Mouse (Mus musculus) intestine, postnatal 0 days (tissue): ENCODE results near the gene Olfr1393. TPM values are rescaled to one million over a fixed set of nuclear protein-coding genes. Genes with fewer than 3 reads are reported as not detected.

Experiments
- ATAC-seq: fragments of 200-750 bp; cut with Nextera tagmentation; 2 replicates; pipeline ENCODE4 v1.8.0; 2017; ENCODE audit warnings: mild to moderate bottlenecking, moderate TSS enrichment, moderate library complexity
- H3K27ac ChIP-seq: fragments of 300-500 bp; sonication (generic); 2 replicates; pipeline ENCODE4 v1.5.1; 2014; ENCODE audit warnings: mild to moderate bottlenecking, low read depth, low read length, moderate library complexity
- H3K27me3 ChIP-seq: fragments of 300-500 bp; sonication (generic); replicated peaks from 2 replicates; pipeline ENCODE4 v1.6.1; 2014; ENCODE audit warnings: low read length, mixed read lengths; ENCODE audit not compliant: control insufficient read depth, insufficient read depth
- H3K36me3 ChIP-seq: fragments of 300-500 bp; sonication (generic); 2 replicates; pipeline ENCODE4 v1.6.1; 2014; ENCODE audit warnings: mild to moderate bottlenecking, moderate library complexity; ENCODE audit not compliant: control insufficient read depth, insufficient read depth
- H3K4me1 ChIP-seq: fragments of 300-500 bp; sonication (generic); replicated peaks from 2 replicates; pipeline ENCODE4 v1.6.1; 2014; ENCODE audit warnings: antibody characterized with exemption, low read length, mixed read lengths; ENCODE audit not compliant: control insufficient read depth, insufficient read depth
- H3K4me2 ChIP-seq: fragments of 300-500 bp; sonication (generic); replicated peaks from 2 replicates; pipeline ENCODE4 v1.6.1; 2014; ENCODE audit warnings: low read depth, mild to moderate bottlenecking, moderate library complexity
- H3K4me3 ChIP-seq: fragments of 300-500 bp; sonication (generic); 2 replicates; pipeline ENCODE4 v1.5.1; 2014; ENCODE audit warnings: low read depth, low read length
- H3K9ac ChIP-seq: fragments of 300-500 bp; sonication (generic); 2 replicates; pipeline ENCODE4 v1.6.1; 2014; ENCODE audit warnings: mild to moderate bottlenecking, low read depth, low read length
- H3K9me3 ChIP-seq: fragments of 300-500 bp; sonication (generic); 2 replicates; pipeline ENCODE4 v1.6.1; 2016; ENCODE audit warnings: mixed run types; ENCODE audit not compliant: control insufficient read depth
- CTCF ChIP-seq: sonication (generic); IDR thresholded peaks from 2 replicates; pipeline ENCODE4 v1.5.1; 2016; ENCODE audit warnings: low read depth, mild to moderate bottlenecking, control low read depth, antibody characterized with exemption, moderate library complexity
- WGBS: fragments of 180-500 bp; shearing (Covaris S2); extraction: QIAGEN DNeasy Blood & Tissue Kit; methylation state at CpG from one replicate; pipeline ENCODE4 v1.1.7; 2014; 5-methylcytosine and 5-hydroxymethylcytosine counted together
- polyA plus RNA-seq: library from polyadenylated mRNA; unstranded; fragments of >200 nt; fragmentation: Nextera tagmentation; extraction: Ambion mirVana; gene quantifications from 2 replicates; pipeline ENCODE4 v1.2.1, GENCODE M21; 2015

Olfr1393 gene
- polyA plus RNA-seq, 1 experiment from 2014 or later, result not detected

- Histone ChIP-seq H3K4me1 (peaks cover 8% of the 10 kb centered on the region; the same call in 1 of the 2 replicates), H3K36me3 (peaks cover 39% of the 10 kb centered on the region), H3K4me3 (no peak overlapping the region), H3K9me3 (no peaks in the 10 kb centered on the region), H3K27me3 (no peaks in the 10 kb centered on the region), H3K9ac (no peak overlapping the region), H3K27ac (no peak overlapping the region), H3K4me2 (no peak overlapping the region)
- peak; percentile 48 for ATAC-seq
- TF ChIP-seq CTCF, result no peak
- 45% methylated on average over 11 of the region's 11 CpGs for WGBS
These were observed 13.5 kb upstream of the Olfr1393 start for GRCm38 (mm10) chr11:49264622-49265021.

- no peak for ATAC-seq
These were observed 13.0 kb upstream of the Olfr1393 start for GRCm38 (mm10) chr11:49265101-49265500.

GRCm38 (mm10) chr11:49266671-49267070, 11.4 kb upstream of the Olfr1393 start:
- no peaks in the 10 kb centered on the region for H3K9me3 ChIP-seq
- H3K36me3 ChIP-seq, result peaks cover 19% of the 10 kb centered on the region
- WGBS, result 43% methylated on average over 6 of the region's 6 CpGs
- H3K4me3 ChIP-seq, result no peak overlapping the region
- H3K27ac ChIP-seq, result no peak overlapping the region
- H3K4me1 ChIP-seq, result peaks cover 3% of the 10 kb centered on the region; the same call in 1 of the 2 replicates
- 0 out of 2 replicates have a peak overlapping the region, but pooled peaks have one; percentile 9 for H3K4me2 ChIP-seq
- TF ChIP-seq CTCF, result no peak
- no peaks in the 10 kb centered on the region for H3K27me3 ChIP-seq
- ATAC-seq, result no peak
- H3K9ac ChIP-seq, result no peak overlapping the region

More at GRCm38 (mm10) chr11:49265101-49265500, 13.0 kb upstream of the Olfr1393 start:
- Histone ChIP-seq H3K4me2 (no peak overlapping the region), H3K4me1 (peaks cover 8% of the 10 kb centered on the region; the same call in 1 of the 2 replicates), H3K36me3 (peaks cover 35% of the 10 kb centered on the region), H3K27ac (no peak overlapping the region), H3K9ac (no peak overlapping the region), H3K27me3 (no peaks in the 10 kb centered on the region), H3K9me3 (no peaks in the 10 kb centered on the region), H3K4me3 (no peak overlapping the region)
- 88% methylated on average over 8 of the region's 8 CpGs for WGBS
- no peak for TF ChIP-seq CTCF

GRCm38 (mm10) chr11:49267316-49267715, 10.8 kb upstream of the Olfr1393 start:
- H3K9me3 ChIP-seq, result no peaks in the 10 kb centered on the region
- H3K27me3 ChIP-seq, result no peaks in the 10 kb centered on the region
- no peak overlapping the region for H3K9ac ChIP-seq
- peaks cover 12% of the 10 kb centered on the region for H3K36me3 ChIP-seq
- TF ChIP-seq CTCF, result no peak
- H3K4me2 ChIP-seq, result no peak overlapping the region
- no peak for ATAC-seq
- peaks cover 3% of the 10 kb centered on the region; the same call in 1 of the 2 replicates for H3K4me1 ChIP-seq
- 85% methylated on average over 10 of the region's 10 CpGs for WGBS
- H3K27ac ChIP-seq, result no peak overlapping the region
- no peak overlapping the region for H3K4me3 ChIP-seq

GRCm38 (mm10) chr11:49267970-49268579, 10.0 kb upstream of the Olfr1393 start:
- Histone ChIP-seq H3K9me3 (no peaks in the 10 kb centered on the region), H3K4me1 (peaks cover 3% of the 10 kb centered on the region; the same call in 1 of the 2 replicates), H3K4me2 (no peak overlapping the region), H3K9ac (no peak overlapping the region), H3K36me3 (peaks cover 9% of the 10 kb centered on the region), H3K27me3 (no peaks in the 10 kb centered on the region), H3K4me3 (no peak overlapping the region), H3K27ac (no peak overlapping the region)
- TF ChIP-seq CTCF, result no peak
- WGBS, result 65% methylated on average over 15 of the region's 15 CpGs
- ATAC-seq, result no peak

- WGBS, result 91% methylated on average over 9 of the region's 9 CpGs
- Histone ChIP-seq H3K9me3 (no peaks in the 10 kb centered on the region), H3K9ac (no peak overlapping the region), H3K4me2 (no peak overlapping the region), H3K27me3 (no peaks in the 10 kb centered on the region), H3K4me1 (peaks cover 3% of the 10 kb centered on the region; the same call in 1 of the 2 replicates), H3K27ac (no peak overlapping the region), H3K36me3 (peaks cover under 1% of the 10 kb centered on the region; the same call in 1 of the 2 replicates), H3K4me3 (no peak overlapping the region)
- no peak for TF ChIP-seq CTCF
- ATAC-seq, result no peak
These were observed 8.3 kb upstream of the Olfr1393 start for GRCm38 (mm10) chr11:49269761-49270160.
